Mouse (Mus musculus) heart, postnatal 0 days (tissue): ENCODE data around the gene Magt1.

Source experiments
- CTCF ChIP-seq: IDR thresholded peaks from 2 replicates; pipeline ENCODE4 v1.5.1; 2016; ENCODE audit warnings: antibody characterized with exemption, control low read depth, low read depth
- EP300 ChIP-seq: IDR thresholded peaks from 2 replicates; pipeline ENCODE4 v1.6.1; 2016; ENCODE audit warnings: antibody characterized with exemption, low read depth

- peak; percentile 73 for TF ChIP-seq CTCF
- TF ChIP-seq EP300 = peak; percentile 71; the same call in 1 of the 2 replicates
These were observed 15.0 kb upstream of the Magt1 start, which contains the start of gene Atp7a for GRCm38 (mm10) chrX:106026418-106027342.
